Mouse (Mus musculus) heart, embryonic 11.5 days (tissue): ENCODE data around the gene Vmn1r60. TPM values are rescaled to one million over a fixed set of nuclear protein-coding genes. Genes with fewer than 3 reads are reported as not detected.
"Not testable (repeated sequence)": the region's sequence is repeated elsewhere in the genome, so short reads cannot be mapped to it uniquely, and the experiment has no call there.

ENCODE experiments used
- ATAC-seq: fragments of 200-750 bp; cut with Nextera tagmentation; replicated peaks from 2 replicates; pipeline ENCODE4 v1.8.0; 2017; ENCODE audit warnings: moderate library complexity; ENCODE audit not compliant: insufficient number of reproducible peaks, low FRiP score, low TSS enrichment
- H3K27ac ChIP-seq: fragments of 300-500 bp; sonication (generic); 2 replicates; pipeline ENCODE4 v1.5.1; 2014; ENCODE audit warnings: mild to moderate bottlenecking, low read depth, low read length
- H3K27me3 ChIP-seq: fragments of 300-500 bp; sonication (generic); 2 replicates; pipeline ENCODE4 v1.6.1; 2014; ENCODE audit warnings: mild to moderate bottlenecking, low read length, mixed read lengths; ENCODE audit not compliant: control insufficient read depth, insufficient read depth
- H3K36me3 ChIP-seq: fragments of 300-500 bp; sonication (generic); 2 replicates; pipeline ENCODE4 v1.6.1; 2014; ENCODE audit warnings: mild to moderate bottlenecking, low read length, moderate library complexity, mixed read lengths; ENCODE audit not compliant: control insufficient read depth, insufficient read depth
- H3K4me1 ChIP-seq: fragments of 300-500 bp; sonication (generic); 2 replicates; pipeline ENCODE4 v1.6.1; 2014; ENCODE audit warnings: low read length; ENCODE audit not compliant: control insufficient read depth, insufficient read depth
- H3K4me2 ChIP-seq: fragments of 300-500 bp; sonication (generic); 2 replicates; pipeline ENCODE4 v1.6.1; 2014; ENCODE audit warnings: mild to moderate bottlenecking, moderate library complexity
- H3K4me3 ChIP-seq: fragments of 300-500 bp; sonication (generic); 2 replicates; pipeline ENCODE4 v1.5.1; 2014; ENCODE audit warnings: low read depth, low read length
- H3K9ac ChIP-seq: fragments of 300-500 bp; sonication (generic); 2 replicates; pipeline ENCODE4 v1.6.1; 2014; ENCODE audit warnings: mild to moderate bottlenecking, low read depth, low read length, moderate library complexity
- H3K9me3 ChIP-seq: fragments of 300-500 bp; sonication (generic); replicated peaks from 2 replicates; pipeline ENCODE4 v1.6.1; 2016; ENCODE audit warnings: low read length; ENCODE audit not compliant: control insufficient read depth
- WGBS: fragments of 180-500 bp; shearing (Covaris S2); extraction: QIAGEN DNeasy Blood & Tissue Kit; methylation state at CpG from one replicate; pipeline ENCODE4 v1.1.7; 2014; ENCODE audit not compliant: insufficient replicate concordance; 5-methylcytosine and 5-hydroxymethylcytosine counted together
- polyA plus RNA-seq: library from polyadenylated mRNA; unstranded; fragments of >200 nt; fragmentation: Nextera tagmentation; extraction: Ambion mirVana; gene quantifications from 2 replicates; pipeline ENCODE4 v1.2.1, GENCODE M21; 2014

Gene Vmn1r60
- not detected in 2 replicates for polyA plus RNA-seq

GRCm38 (mm10) chr7:5547217-5547616, at the start of gene Vmn1r60:
TSS of gene Vmn1r60 (minus strand) at chr7:5547317.
- 68% methylated on average over 1 of the region's 1 CpGs for WGBS
- not testable (repeated sequence) for H3K27me3 ChIP-seq, H3K36me3 ChIP-seq, H3K9ac ChIP-seq, H3K4me2 ChIP-seq, H3K4me1 ChIP-seq, H3K4me3 ChIP-seq, ATAC-seq, H3K27ac ChIP-seq, H3K9me3 ChIP-seq

GRCm38 (mm10) chr7:5540770-5541436, 6.2 kb downstream of the Vmn1r60 start:
- not testable (repeated sequence) for H3K9ac ChIP-seq, H3K9me3 ChIP-seq, H3K4me1 ChIP-seq, H3K4me3 ChIP-seq, H3K4me2 ChIP-seq, H3K27ac ChIP-seq, ATAC-seq, H3K36me3 ChIP-seq, H3K27me3 ChIP-seq
- 53% methylated on average over 3 of the region's 3 CpGs for WGBS

- H3K9me3 ChIP-seq, H3K9ac ChIP-seq, H3K4me2 ChIP-seq, H3K27ac ChIP-seq, H3K4me3 ChIP-seq, H3K4me1 ChIP-seq, ATAC-seq, H3K36me3 ChIP-seq, H3K27me3 ChIP-seq: not testable (repeated sequence)
Observed at GRCm38 (mm10) chr7:5493856-5494255, 53.3 kb downstream of the Vmn1r60 start, which contains the start of gene Vmn2r28. TSS of gene Vmn2r28 (minus strand) at chr7:5493956.

Other genes starting within 250 kb of the Vmn1r60 start
- gene Gm5065, start 196.8 kb downstream of the Vmn1r60 start, polyA plus RNA-seq = not detected in 2 replicates
- gene Nlrp2, start 196.3 kb downstream of the Vmn1r60 start, polyA plus RNA-seq = not detected in 2 replicates
- gene Vmn1r58, start 133.9 kb downstream of the Vmn1r60 start, polyA plus RNA-seq = not detected in 2 replicates
- not detected in 2 replicates for gene Vmn1r59, start 90.5 kb downstream of the Vmn1r60 start, polyA plus RNA-seq
- gene Vmn2r28, start 53.4 kb downstream of the Vmn1r60 start, polyA plus RNA-seq = not detected in 2 replicates
- gene Vmn1r61, start 66.0 kb upstream of the Vmn1r60 start, polyA plus RNA-seq = not detected in 2 replicates
- not detected in 2 replicates for gene Vmn1r62, start 126.3 kb upstream of the Vmn1r60 start, polyA plus RNA-seq